In genomic region chr15:102669571-102669970, GRCm38 (mm10) we compare ENCODE assay signal across 8 mouse cellular contexts. TPM values are rescaled to one million over a fixed set of nuclear protein-coding genes. Genes with fewer than 3 reads are reported as not detected.
A peak's percentile ranks its signal among the peaks of the same experiment; 100 is the strongest.
DNase-seq lines count a peak whose midpoint lies in the region; ATAC-seq and TF ChIP-seq lines count a peak whose summit lies in the region.

No protein-coding gene starts in this region.

- peaks cover 31% of the 10 kb centered on the region for H3K36me3 ChIP-seq in heart, postnatal 0 days (replicated peaks; ENCODE audit: control insufficient read depth, insufficient read depth, low read length)
- peaks cover 13 to 22% of the 10 kb centered on the region in 2 experiments for H3K36me3 ChIP-seq in MEL (ENCODE audit: control insufficient read depth in 1 of 2, insufficient read depth in 2 of 2, low read length in 2 of 2)
- H3K36me3 ChIP-seq in hindbrain, embryonic 12.5 days, result peaks cover 26% of the 10 kb centered on the region
- peaks cover 19% of the 10 kb centered on the region; the same call in 1 of the 2 replicates for H3K36me3 ChIP-seq in macrophage (ENCODE audit: inconsistent target)

- H3K79me2 ChIP-seq in MEL (ENCODE audit: control insufficient read depth, insufficient read depth, low read length, poor library complexity), result peaks cover 19% of the 10 kb centered on the region
- H3K79me2 ChIP-seq in macrophage (ENCODE audit: inconsistent target), result peaks cover 33% of the 10 kb centered on the region

- H3K4me3 ChIP-seq in heart, postnatal 0 days (ENCODE audit: low read depth, low read length), result no peak overlapping the region; the same call in 1 of the 2 replicates
- H3K4me3 ChIP-seq in MEL (ENCODE audit: control insufficient read depth in 1 of 2, insufficient read depth in 1 of 2, low read depth in 2 of 2, low read length in 2 of 2), result peak overlapping the region in 1 of 2 experiments; percentile 77; a peak in 2 of 4 replicates
- H3K4me3 ChIP-seq in hindbrain, embryonic 12.5 days, result no peak overlapping the region
- H3K4me3 ChIP-seq in macrophage (ENCODE audit: inconsistent target), result peak overlapping the region; percentile 83

- intact Hi-C loops in heart, postnatal 36 days (cut with DNase I), result loop anchor here (5.0 kb wide), 1 partner anchor 112 kb away; no protein-coding TSS in a partner anchor

- no peaks in the 10 kb centered on the region for H3K9me3 ChIP-seq in heart, postnatal 0 days (replicated peaks; ENCODE audit: control insufficient read depth, low read length)
- no peaks in the 10 kb centered on the region for H3K9me3 ChIP-seq in MEL (replicated peaks; ENCODE audit: insufficient read depth, low read length)
- H3K9me3 ChIP-seq in hindbrain, embryonic 12.5 days (replicated peaks), result no peaks in the 10 kb centered on the region

- no peak for DNase-seq in heart, postnatal 0 days (ENCODE audit: low spot score)
- DNase-seq in heart, postnatal 36 days, result no peak
- peak; percentile 40 for DNase-seq in MEL (ENCODE audit: low read depth, low spot score)
- DNase-seq in spleen, postnatal 4 days (ENCODE audit: low spot score in 2 of 2), result no peak
- DNase-seq in layer of hippocampus, adult 8-10 months (ENCODE audit: low spot score in 2 of 2), result no peak
- DNase-seq in embryo, embryonic 9.5 days (ENCODE audit: extremely low spot score), result no peak

- 0 out of 2 replicates have a peak overlapping the region, but pooled peaks have one; percentile 95 for H3K27ac ChIP-seq in heart, postnatal 0 days (ENCODE audit: low read depth)
- H3K27ac ChIP-seq in MEL (ENCODE audit: control insufficient read depth, low read depth, low read length), result no peak overlapping the region
- no peak overlapping the region for H3K27ac ChIP-seq in hindbrain, embryonic 12.5 days
- no peak overlapping the region for H3K27ac ChIP-seq in macrophage

- no peak for TF ChIP-seq EP300 in heart, postnatal 0 days (IDR thresholded peaks at IDR 0.05; ENCODE audit: low read depth)
- TF ChIP-seq EP300 in MEL (IDR thresholded peaks at IDR 0.05; ENCODE audit: low read depth in 1 of 2, low read length in 2 of 2), result no peak

- TF ChIP-seq POLR2A in MEL (IDR thresholded peaks at IDR 0.05; ENCODE audit: control insufficient read depth in 1 of 2, insufficient read depth in 1 of 2, low read depth in 1 of 2, low read length in 2 of 2, poor library complexity in 1 of 2), result no peak

- no peaks in the 10 kb centered on the region for H3K27me3 ChIP-seq in heart, postnatal 0 days (ENCODE audit: control insufficient read depth, insufficient read depth, low read length)
- H3K27me3 ChIP-seq in MEL (ENCODE audit: control insufficient read depth in 1 of 2, insufficient read depth in 2 of 2, low read length in 2 of 2), result no peaks in the 10 kb centered on the region
- no peaks in the 10 kb centered on the region for H3K27me3 ChIP-seq in hindbrain, embryonic 12.5 days

- 0 out of 2 replicates have a peak overlapping the region, but pooled peaks have one; percentile 2 for H3K9ac ChIP-seq in heart, postnatal 0 days (replicated peaks; ENCODE audit: low read depth, low read length)
- H3K9ac ChIP-seq in MEL (ENCODE audit: control insufficient read depth, low read depth, low read length, poor library complexity, severe bottlenecking), result peak overlapping the region; percentile 96
- H3K9ac ChIP-seq in hindbrain, embryonic 12.5 days, result no peak overlapping the region

- peaks cover 21% of the 10 kb centered on the region for H3K4me1 ChIP-seq in heart, postnatal 0 days (ENCODE audit: control insufficient read depth, insufficient read depth)
- peaks cover 4 to 10% of the 10 kb centered on the region in 2 experiments for H3K4me1 ChIP-seq in MEL (ENCODE audit: control insufficient read depth in 1 of 2, insufficient read depth in 2 of 2, low read length in 2 of 2)
- H3K4me1 ChIP-seq in hindbrain, embryonic 12.5 days, result peaks cover 30% of the 10 kb centered on the region

- no peak for ATAC-seq in heart, postnatal 0 days (ENCODE audit: insufficient read depth, low read depth)
- ATAC-seq in hindbrain, embryonic 12.5 days (ENCODE audit: low FRiP score), result no peak

- 88% methylated on average over 8 of the region's 8 CpGs for WGBS in heart, postnatal 0 days
- WGBS in hindbrain, embryonic 12.5 days, result 89% methylated on average over 8 of the region's 8 CpGs
- 89% methylated on average over 8 of the region's 8 CpGs for WGBS in macrophage (ENCODE audit: missing documents)

- TF ChIP-seq RAD21 in MEL (IDR thresholded peaks at IDR 0.05; ENCODE audit: low read depth, low read length), result no peak

- no peak for TF ChIP-seq CTCF in heart, postnatal 0 days (IDR thresholded peaks at IDR 0.05; ENCODE audit: low read depth)
- TF ChIP-seq CTCF in MEL (IDR thresholded peaks at IDR 0.05 in 2 of 3, conservative IDR thresholded peaks at IDR 0.05 in 1 of 3; ENCODE audit: control insufficient read depth in 1 of 3, insufficient read depth in 1 of 3, low read depth in 2 of 3, low read length in 3 of 3, poor library complexity in 1 of 3, severe bottlenecking in 1 of 3), result no peak

- peak overlapping the region; percentile 84 for H3K4me2 ChIP-seq in heart, postnatal 0 days (ENCODE audit: low read depth, low read length)
- peak overlapping the region; percentile 78 for H3K4me2 ChIP-seq in hindbrain, embryonic 12.5 days (replicated peaks)

TF ChIP-seq in MEL, 35 proteins besides CTCF, POLR2A, EP300 and RAD21 (continues in another document):
- TF ChIP-seq KAT2A (conservative IDR thresholded peaks at IDR 0.05; ENCODE audit: low read depth, low read length), result no peak

RNA-seq across cellular contexts. Expression of gene Atp5g2, which starts 2.6 kb away (rescaled TPM):
- total RNA-seq in heart, postnatal 0 days (2014; rRNA removed; ENCODE audit: low replicate concordance), result 377 and 462 TPM in 2 replicates
- 108 and 125 TPM in 2 replicates for polyA plus RNA-seq in heart, postnatal 0 days (2015; fragmentation: Nextera tagmentation; extraction: Ambion mirVana)
- 10 to 100 TPM; 42.5 to 46.1 TPM for total RNA-seq in heart, postnatal 36 days (2021)
- 513 and 583 TPM in 2 replicates for total RNA-seq in MEL (2012; rRNA removed)
- 10 to 100 TPM in 1 of 2 experiments, not detected in 1; 59.4 TPM for polyA plus RNA-seq in MEL (2012; ENCODE audit: insufficient read depth in 1 of 2, insufficient read length in 2 of 2, low read depth in 1 of 2, low replicate concordance in 2 of 2, missing spikeins in 1 of 2)
- polyA plus RNA-seq in hindbrain, embryonic 12.5 days (2016; fragmentation: Nextera tagmentation; extraction: Ambion mirVana), result 53.9 and 60.4 TPM in 2 replicates
- total RNA-seq in macrophage (2018; cell fraction: chromatin; rRNA removed), result 10 to 100 TPM in 23 of 26 experiments, 1 to 10 TPM in 3; 3.2 to 47.9 (median 19.3) TPM
- 100 to 1,000 TPM; 127 to 273 (median 180) TPM for total RNA-seq in macrophage (2018; cell fraction: cytosol; rRNA removed)
- total RNA-seq in macrophage (2018; cell fraction: nucleus; rRNA removed), result 10 to 100 TPM; 17.7 to 73.0 (median 39.7) TPM
- 113 to 295 TPM (median 267 TPM) in 3 replicates for polyA plus RNA-seq in macrophage (2018)
- 10 to 100 TPM in 2 of 4 experiments, 1 to 10 TPM in 2; 7.0 to 12.5 (median 10.0) TPM for total RNA-seq in layer of hippocampus, adult 8-10 months (2022)

RNA-seq across cellular contexts. Expression of gene Atf7, which starts 44.3 kb away (rescaled TPM):
- total RNA-seq in heart, postnatal 0 days (2014; rRNA removed; ENCODE audit: low replicate concordance), result 12.4 and 16.2 TPM in 2 replicates
- 18.7 and 20.6 TPM in 2 replicates for polyA plus RNA-seq in heart, postnatal 0 days (2015; fragmentation: Nextera tagmentation; extraction: Ambion mirVana)
- total RNA-seq in heart, postnatal 36 days (2021), result 10 to 100 TPM; 52.3 to 56.5 TPM
- 10.4 and 12.8 TPM in 2 replicates for total RNA-seq in MEL (2012; rRNA removed)
- 10 to 100 TPM in 1 of 2 experiments, not detected in 1; 49.6 TPM for polyA plus RNA-seq in MEL (2012; ENCODE audit: insufficient read depth in 1 of 2, insufficient read length in 2 of 2, low read depth in 1 of 2, low replicate concordance in 2 of 2, missing spikeins in 1 of 2)
- polyA plus RNA-seq in hindbrain, embryonic 12.5 days (2016; fragmentation: Nextera tagmentation; extraction: Ambion mirVana), result 23.6 and 24.5 TPM in 2 replicates
- total RNA-seq in macrophage (2018; cell fraction: chromatin; rRNA removed), result 100 to 1,000 TPM in 19 of 26 experiments, 10 to 100 TPM in 7; 64.8 to 224 (median 147) TPM
- 10 to 100 TPM; 48.9 to 92.4 (median 83.0) TPM for total RNA-seq in macrophage (2018; cell fraction: cytosol; rRNA removed)
- 100 to 1,000 TPM in 18 of 26 experiments, 10 to 100 TPM in 8; 62.7 to 255 (median 126) TPM for total RNA-seq in macrophage (2018; cell fraction: nucleus; rRNA removed)
- polyA plus RNA-seq in macrophage (2018), result 36.4 to 59.3 TPM (median 45.3 TPM) in 3 replicates
- total RNA-seq in layer of hippocampus, adult 8-10 months (2022), result 10 to 100 TPM; 44.2 to 55.6 (median 52.2) TPM

RNA-seq across cellular contexts. Expression of gene Gm28047, which starts 44.7 kb away (rescaled TPM):
- total RNA-seq in heart, postnatal 0 days (2014; rRNA removed; ENCODE audit: low replicate concordance), result not detected in 2 replicates
- polyA plus RNA-seq in heart, postnatal 0 days (2015; fragmentation: Nextera tagmentation; extraction: Ambion mirVana), result not detected in 2 replicates
- total RNA-seq in heart, postnatal 36 days (2021), result 1 to 10 TPM in 1 of 2 experiments, under 1 TPM in 1; 0.94 to 1.1 TPM
- 0.20 TPM in 1 of 2 replicates, not detected in the other for total RNA-seq in MEL (2012; rRNA removed)
- polyA plus RNA-seq in MEL (2012; ENCODE audit: insufficient read depth in 1 of 2, insufficient read length in 2 of 2, low read depth in 1 of 2, low replicate concordance in 2 of 2, missing spikeins in 1 of 2) (under 1 TPM in 1 of 2 experiments, not detected in 1; 0.52 TPM), macrophage (2018) (0.19 TPM in 1 of 3 replicates, not detected in the others)
- not detected in 2 replicates for polyA plus RNA-seq in hindbrain, embryonic 12.5 days (2016; fragmentation: Nextera tagmentation; extraction: Ambion mirVana)
- 1 to 10 TPM in 1 of 26 experiments, not detected in 25; 1.0 TPM for total RNA-seq in macrophage (2018; cell fraction: chromatin; rRNA removed)
- under 1 TPM in 7 of 26 experiments, not detected in 19; 0.10 to 0.95 (median 0.22) TPM for total RNA-seq in macrophage (2018; cell fraction: cytosol; rRNA removed)
- total RNA-seq in macrophage (2018; cell fraction: nucleus; rRNA removed), result 1 to 10 TPM in 3 of 26 experiments, under 1 TPM in 1, not detected in 22; 0.67 to 6.6 (median 1.1) TPM
- total RNA-seq in layer of hippocampus, adult 8-10 months (2022), result under 1 TPM in 1 of 4 experiments, not detected in 3; 0.96 TPM

RNA-seq across cellular contexts. Expression of gene Calcoco1, which starts 52.4 kb away (rescaled TPM):
- 85.9 and 89.5 TPM in 2 replicates for total RNA-seq in heart, postnatal 0 days (2014; rRNA removed; ENCODE audit: low replicate concordance)
- 80.7 and 82.9 TPM in 2 replicates for polyA plus RNA-seq in heart, postnatal 0 days (2015; fragmentation: Nextera tagmentation; extraction: Ambion mirVana)
- total RNA-seq in heart, postnatal 36 days (2021), result 100 to 1,000 TPM; 111 to 137 TPM
- total RNA-seq in MEL (2012; rRNA removed), result 2.9 and 3.5 TPM in 2 replicates
- 10 to 100 TPM in 1 of 2 experiments, not detected in 1; 19.0 TPM for polyA plus RNA-seq in MEL (2012; ENCODE audit: insufficient read depth in 1 of 2, insufficient read length in 2 of 2, low read depth in 1 of 2, low replicate concordance in 2 of 2, missing spikeins in 1 of 2)
- 47.3 and 49.1 TPM in 2 replicates for polyA plus RNA-seq in hindbrain, embryonic 12.5 days (2016; fragmentation: Nextera tagmentation; extraction: Ambion mirVana)
- 100 to 1,000 TPM in 1 of 26 experiments, 10 to 100 TPM in 22, 1 to 10 TPM in 3; 6.3 to 109 (median 28.2) TPM for total RNA-seq in macrophage (2018; cell fraction: chromatin; rRNA removed)
- 10 to 100 TPM; 11.1 to 37.3 (median 21.5) TPM for total RNA-seq in macrophage (2018; cell fraction: cytosol; rRNA removed)
- 10 to 100 TPM in 25 of 26 experiments, 1 to 10 TPM in 1; 10.0 to 64.9 (median 17.6) TPM for total RNA-seq in macrophage (2018; cell fraction: nucleus; rRNA removed)
- polyA plus RNA-seq in macrophage (2018), result 11.1 to 58.2 TPM (median 32.4 TPM) in 3 replicates
- total RNA-seq in layer of hippocampus, adult 8-10 months (2022), result 10 to 100 TPM; 87.2 to 96.6 (median 91.0) TPM
